Mouse (Mus musculus) frontal cortex, postnatal 14 days (tissue): ENCODE results near the gene Tcp11.

Source experiments
- DNase-seq, 2 experiments: peaks; one replicate each; pipeline ENCODE4 v3.0.0; 2022; ENCODE audit warnings: low spot score in 2 of 2

Tcp11 gene

DNA sequence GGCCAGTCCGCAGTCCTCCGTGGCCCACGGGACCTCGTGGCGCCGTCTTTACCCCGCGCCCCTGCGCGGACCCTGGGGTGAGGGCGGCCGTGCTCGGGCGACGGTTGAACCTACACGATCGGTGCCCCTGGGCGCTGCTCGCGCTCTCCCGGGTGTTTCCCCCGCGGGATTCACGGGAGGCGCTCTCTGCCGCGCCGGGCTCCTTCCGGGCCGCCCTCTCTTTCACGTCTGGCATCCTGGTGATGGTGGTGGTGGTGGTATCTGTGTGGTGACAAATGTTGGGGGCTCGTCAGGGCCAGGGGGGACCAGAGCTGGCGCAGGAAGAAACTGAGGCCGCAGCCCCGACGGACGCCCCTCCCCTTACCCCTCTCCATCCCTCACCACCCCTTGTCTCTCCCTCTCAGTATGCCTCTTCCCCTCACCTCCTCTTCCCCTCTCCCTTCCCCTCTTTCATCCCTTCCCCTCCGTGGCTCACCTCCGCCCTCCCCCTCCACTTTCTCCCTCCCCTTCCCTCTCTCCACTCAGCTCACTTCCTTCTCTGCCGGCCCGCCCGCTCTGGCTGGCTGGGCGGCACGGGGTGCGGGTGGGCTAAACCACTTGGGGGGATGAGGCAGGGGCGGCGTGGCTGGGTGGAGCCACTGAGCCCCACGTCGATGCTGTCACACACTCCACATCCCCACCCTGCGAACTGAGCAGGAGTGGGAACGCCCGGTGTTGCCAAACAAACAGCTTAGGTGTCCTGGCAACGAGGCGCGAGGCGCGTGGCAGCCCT is at the start of gene Tcp11:
Gene Tcp11, minus strand, starts transcription at position 595 of the 772 bp plus-strand sequence.
- DNase-seq = no peak

DNA sequence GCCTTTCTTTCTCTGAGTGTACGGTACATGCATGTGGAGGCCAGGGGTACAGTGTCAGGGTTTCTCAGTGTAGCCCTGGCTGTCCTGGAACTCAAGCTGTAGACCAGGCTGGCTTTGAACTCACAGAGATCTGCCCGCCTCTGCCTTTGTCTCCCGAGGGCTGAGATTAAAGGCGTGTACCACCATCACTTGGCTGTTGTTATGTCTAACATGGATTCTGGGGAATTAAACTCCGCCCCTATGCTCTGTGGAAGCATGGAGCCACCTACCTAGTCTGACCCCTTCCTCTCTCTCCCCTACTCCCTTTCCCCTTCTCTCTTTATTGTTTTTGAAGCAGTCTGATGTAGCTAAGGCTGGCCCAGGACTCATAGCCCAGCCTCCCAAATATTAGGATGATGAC is 49.4 kb upstream of the Tcp11 start:
- no peak for DNase-seq

DNA sequence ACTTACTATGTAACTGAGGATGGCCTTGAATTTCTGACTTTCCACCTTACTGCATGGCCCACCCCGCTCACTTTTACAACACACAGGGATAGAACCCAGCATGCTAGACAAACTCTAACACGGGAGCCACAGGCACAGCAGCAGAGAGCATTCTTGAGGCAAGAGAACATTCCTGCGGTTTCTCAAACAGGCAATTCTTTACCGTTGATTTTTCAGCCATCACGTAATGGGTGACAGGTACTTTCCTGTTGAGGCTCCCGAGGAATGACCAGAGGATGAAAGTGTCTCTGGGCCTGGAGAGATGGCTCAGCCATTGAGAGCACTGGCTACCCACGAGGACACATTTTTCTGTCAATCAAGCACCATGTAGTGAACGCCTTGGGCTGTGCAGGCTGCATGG is 43.9 kb upstream of the Tcp11 start:
- no peak for DNase-seq

DNA sequence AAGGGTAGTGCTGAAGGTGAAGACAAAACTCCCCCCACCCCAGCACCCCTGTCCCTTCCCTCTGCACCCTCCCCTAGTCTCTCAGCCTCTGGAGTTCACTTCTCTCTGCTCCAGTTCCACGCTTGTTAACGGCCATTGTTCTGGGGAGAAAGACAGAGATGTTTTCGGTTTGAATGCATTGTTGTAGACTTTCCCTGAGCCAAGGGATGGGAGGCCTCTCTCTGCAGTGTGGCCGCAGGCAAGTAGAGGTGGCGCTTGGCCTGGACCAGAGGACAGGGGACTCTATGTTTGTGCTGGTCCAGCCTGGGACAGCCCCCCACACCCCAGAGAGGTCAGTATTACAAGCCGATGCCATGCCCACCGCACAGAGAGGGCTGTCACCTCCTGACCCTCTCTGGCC is 43.2 kb upstream of the Tcp11 start:
- DNase-seq = no peak

DNA sequence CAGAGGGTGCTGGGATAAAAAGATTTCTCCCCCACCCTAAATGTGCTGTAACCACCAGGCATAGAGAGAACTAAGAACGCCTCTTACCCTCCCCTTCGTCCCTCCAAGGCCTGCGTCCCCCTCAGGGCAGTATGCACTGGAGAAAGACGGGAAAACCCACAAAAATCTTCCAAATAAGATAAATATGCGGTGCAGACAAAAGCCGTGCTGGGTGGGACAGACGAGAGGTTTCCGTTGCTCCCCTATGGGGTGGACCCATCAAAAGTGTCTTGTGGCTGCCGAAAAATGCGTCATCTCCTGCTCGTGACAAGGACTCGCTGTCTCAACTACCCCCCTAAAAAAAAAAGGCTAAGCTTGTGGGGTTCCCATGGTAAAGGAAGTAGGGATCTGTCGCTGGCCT is 42.5 kb upstream of the Tcp11 start:
- DNase-seq = no peak

DNA sequence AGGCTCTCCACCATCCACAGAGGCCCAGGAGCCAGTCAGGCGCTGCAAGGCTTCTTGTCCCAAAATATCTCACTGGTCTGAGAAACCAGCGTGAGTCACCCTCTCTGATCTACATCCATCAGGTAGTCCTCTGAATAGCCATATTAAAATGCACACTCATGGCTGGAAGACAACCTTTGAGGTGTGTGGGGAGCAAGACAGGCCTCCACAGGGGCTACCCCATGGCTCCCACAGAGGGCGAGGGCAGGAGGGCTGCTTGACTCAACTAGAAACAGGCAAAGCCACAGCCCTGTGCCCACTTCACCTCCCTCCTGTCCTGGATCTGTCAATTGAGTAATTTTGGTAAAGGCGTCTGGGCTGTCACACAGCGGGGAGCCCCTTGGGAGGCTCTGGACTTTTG is 40.0 kb upstream of the Tcp11 start:
- DNase-seq = no peak

DNA sequence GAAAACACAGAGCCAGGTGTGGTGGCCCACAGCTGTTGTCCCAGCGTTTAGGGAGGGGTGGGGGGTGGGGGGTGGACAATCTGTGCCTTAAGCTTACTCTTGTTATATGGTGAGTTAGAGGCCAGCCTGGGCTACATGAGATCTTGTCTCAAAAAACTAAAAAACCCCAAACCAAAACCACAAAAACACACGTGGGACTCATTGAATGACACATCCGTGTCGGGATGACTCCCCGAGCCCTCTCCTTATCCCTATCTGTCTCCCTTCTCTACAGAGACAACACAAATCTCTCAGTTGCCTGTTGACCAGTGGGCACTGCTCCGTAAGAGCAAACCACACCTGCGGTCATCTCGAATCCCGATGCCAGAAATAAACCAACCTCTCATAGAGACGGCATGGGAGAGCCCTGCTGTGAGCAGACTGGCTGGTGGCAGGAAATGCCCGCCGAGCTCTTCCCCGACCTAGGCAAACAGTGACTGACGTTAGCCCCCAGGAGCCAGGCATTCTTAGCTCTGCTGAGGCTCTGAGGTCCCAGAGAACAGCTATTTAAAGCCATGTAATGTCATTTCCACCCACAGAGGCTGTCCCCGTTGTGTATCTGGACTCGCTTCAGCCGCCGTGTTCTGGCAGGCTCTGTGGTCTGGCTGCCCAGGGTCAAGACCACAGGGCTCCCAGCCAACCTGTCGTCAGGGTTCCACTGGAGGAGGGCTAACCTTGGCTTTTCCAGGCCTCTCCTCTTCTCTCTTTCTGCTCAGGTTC is 37.2 kb upstream of the Tcp11 start:
- no peak for DNase-seq

DNA sequence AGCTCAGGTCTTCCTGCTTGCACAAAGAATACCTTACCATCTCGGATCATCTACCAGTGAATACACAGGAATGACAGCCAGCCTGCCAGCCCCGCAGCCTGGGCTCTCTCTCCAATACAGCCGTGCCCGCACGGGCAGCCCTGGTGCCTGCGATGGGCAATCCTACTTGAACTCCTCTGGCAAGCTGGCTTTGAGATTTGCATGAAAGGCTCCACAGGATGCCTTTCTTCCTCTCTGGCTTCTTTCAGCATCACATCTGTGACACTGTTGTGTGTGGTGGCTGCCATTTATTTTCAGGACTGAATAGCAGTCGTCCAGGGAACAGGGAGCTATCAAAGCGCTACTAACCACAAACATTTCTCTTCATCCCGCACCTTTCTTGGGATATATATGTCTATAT is 35.9 kb upstream of the Tcp11 start:
- DNase-seq = no peak

DNA sequence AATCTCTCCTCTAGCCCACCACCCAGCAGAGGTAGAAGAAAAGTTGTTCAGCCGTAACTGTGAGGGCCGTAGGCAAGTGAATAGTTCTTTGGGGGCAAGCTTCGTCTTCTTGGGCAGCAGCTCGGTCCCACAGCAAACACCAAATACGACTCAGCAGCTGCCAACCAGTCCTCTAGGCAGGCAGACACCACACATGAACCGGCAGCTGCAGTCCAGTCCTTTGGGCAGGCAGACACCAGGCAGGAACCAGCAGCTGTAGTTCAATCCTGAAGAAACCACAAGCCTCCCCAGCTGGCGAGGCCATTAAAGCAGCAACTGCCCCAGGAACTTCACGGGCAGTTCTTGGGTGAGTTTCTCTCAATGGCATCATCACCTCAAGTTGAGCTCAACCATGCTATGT is 31.8 kb upstream of the Tcp11 start:
- DNase-seq = no peak

DNA sequence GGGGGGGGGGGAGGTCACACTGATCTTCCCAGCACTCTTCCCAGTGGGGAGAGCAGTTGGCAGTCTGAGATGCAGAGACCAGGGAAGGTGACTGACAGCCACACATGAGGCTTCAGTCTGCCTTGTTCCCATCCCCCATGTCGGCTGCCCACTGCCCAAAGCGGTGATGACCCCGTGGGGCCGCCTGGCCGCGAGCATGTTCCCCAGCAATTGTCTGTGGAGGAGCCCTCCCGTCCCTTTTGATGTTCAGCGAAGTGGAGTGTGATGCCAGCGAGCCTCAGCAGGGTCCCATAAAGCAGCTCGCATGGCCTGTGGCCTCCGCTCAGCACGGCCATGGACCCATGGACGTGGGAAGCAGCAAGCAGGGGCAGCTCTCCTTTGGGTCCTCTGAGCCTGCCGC is 26.8 kb upstream of the Tcp11 start:
- DNase-seq = no peak

DNA sequence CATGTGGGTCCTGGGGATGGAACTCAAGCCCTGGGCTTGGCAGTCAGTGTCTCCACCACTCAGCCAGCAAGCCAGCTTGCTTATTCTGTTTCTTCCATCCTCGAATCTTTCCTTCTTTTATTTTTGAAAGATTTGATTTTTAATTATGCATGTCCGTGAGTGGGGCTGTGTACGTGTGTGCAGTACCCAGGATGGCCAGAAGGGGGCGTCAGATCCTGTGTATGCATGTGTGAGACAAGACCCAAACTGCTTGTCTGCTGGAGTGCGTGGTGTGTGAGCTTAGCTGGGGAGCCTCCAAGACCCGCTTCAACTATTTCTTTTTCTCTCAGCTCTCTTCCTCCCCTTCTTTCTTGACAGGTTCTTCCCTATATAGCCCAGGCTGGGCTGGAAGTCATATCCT is 25.9 kb upstream of the Tcp11 start:
- no peak for DNase-seq

DNA sequence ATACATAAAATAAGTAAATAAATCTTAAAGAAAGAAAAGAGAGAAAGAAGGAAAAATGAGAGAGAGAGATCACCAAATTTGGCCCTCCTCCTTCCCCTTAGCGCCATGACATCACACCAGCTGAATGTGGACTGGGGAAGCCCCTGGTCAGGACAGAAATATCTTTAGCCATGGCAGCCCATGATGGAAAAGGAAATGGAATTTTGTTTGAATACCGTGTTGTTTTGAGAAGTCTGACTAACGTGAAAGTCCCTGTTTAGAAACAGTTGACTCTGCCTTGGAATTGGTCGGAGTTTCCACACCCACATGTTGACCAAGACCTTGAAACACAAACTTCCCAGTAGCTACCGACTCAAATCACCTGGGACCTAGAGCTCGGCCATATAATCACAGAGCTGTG is 24.0 kb upstream of the Tcp11 start:
- DNase-seq = no peak

DNA sequence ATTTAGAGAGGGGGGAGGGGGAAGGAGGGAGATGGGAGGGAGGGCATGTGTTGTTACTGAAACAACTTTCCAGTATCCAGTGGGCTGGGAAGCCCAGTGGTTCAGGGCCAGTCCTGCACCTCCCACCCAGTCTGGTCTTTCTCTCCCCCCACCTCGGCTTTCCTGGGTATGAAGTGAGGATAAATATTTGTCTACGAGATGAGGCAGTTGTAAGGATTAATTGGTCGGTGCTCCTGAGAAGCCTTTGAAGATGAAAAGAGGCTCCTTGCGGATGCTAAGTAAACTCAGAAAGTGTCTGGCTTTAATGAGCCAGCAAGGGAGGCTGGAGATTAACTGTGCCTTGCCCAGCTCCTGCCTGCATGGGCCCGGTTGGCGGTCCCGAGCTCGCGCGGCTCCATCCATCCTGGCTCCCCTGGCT is 21.5 kb upstream of the Tcp11 start:
- no peak for DNase-seq

DNA sequence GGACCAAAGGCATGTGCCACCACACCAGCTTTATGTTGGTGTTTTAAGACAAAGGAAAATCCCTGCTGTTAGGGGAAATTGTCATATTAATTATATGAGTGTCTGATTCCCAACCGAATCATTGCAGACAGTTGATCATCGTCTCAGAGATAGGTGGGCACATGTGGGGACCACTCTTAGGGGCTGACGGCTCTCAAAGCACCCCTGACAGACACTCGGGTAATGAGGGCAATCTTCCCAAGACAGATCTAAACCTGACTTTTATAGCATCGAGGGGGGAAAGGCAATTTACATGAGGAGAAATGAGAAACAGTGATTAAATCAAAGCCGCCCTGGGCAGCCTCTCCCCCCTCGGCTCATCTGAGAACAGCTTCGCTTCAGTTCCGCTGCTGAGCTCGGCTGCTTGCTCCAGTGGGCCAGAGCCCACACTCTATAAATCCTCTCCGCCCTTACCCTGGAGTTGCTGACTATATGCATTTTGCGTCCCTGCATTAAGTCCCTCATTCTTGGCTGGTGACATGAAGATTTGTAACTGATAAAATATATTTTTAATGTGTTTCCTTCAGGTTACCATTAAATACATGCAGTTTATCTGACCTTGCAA is 20.9 kb upstream of the Tcp11 start:
- DNase-seq = no peak

DNA sequence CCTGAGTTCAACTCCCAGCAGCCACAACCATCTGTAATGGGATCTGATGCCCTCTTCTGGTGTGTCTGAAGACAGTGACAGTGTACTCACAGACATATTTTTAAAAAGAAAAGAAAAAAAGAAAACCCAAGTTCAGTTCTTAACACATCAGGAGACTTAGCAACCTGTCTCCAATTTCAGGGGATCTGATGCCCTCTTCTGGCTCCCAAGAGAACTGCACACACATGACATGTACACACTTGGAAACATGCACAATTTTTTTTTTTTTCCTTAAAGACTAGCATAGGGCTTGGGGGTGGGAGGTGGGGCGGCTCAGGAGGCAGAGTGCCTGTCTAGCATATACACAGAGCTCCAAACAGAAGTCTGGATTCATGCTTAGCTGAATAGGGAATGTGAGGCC is 20.2 kb upstream of the Tcp11 start:
- DNase-seq = no peak

DNA sequence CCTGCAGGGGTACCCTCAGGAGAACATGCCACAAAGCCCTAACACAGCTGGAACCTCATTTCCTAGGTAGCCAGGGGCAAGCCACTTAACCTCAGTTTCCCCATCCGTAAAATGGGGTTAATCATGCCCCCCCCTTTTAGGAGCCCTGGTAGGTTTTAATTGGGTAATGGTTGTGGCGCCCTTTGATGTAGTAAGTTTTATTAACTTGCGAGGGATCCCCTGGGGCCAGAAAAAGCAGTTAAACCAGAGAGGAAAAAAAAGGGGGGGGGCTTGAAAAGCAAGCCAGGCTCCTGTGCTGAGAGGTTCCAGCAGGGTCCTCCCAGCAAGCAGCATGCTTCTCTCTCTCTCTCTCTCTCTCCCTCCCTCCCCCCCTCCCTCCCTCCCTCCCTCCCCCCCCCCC is 18.6 kb upstream of the Tcp11 start:
- no peak for DNase-seq

DNA sequence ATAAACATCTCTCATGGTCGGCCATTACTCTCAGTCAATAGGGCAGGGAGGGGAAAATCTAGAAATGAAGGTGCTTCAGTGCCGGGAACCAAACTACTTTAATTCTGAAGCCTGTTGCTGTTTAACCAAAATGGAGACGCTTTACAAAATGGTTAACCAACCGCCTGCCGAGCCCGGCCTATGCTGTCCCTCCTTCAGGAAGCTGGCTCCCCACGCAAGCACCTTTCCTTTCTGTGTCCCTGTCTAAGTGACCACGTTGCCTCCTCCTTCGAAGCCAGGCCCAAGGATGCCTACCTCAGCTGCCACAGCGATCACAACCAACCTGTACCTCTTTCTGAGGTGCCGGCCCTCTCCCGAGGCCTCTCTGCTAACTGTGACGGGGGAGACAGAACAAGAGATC is 16.9 kb upstream of the Tcp11 start:
- no peak for DNase-seq

DNA sequence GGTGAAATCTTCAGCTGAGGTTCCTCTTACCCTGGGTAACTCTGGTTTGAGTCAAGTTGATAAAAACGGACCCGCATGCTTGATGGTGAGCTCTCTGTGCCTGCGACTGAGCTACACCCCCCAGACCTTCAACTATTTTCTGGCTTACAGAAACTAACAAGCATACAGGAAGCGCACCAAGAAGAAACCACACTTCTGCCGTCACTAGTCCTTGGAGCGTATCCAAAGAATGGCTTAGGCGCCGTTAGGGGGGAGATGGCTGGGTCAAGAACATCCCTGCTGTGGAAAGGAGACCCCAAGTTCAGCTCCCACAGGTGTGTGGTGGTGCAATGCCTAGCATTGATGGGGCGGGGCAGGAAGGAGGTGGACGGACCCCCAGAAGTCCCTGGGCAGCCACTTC is 16.0 kb upstream of the Tcp11 start:
- no peak for DNase-seq

DNA sequence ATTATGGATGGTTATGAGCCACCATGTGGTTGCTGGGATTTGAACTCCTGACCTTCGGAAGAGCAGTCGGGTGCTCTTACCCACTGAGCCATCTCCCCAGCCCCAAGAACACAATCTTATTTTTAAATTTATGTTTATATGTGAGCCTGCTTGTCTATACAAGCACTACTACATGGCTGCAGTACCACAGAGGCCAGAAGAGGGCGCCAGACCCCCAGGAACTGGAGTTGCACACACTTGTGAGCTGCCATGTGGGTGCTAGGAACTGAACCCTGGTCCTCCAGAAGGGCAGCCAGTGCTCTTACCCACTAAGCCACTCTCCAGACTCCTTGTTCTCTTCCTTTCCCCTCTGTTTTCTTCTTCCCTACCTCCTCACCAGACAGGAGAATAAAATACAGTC is 13.4 kb upstream of the Tcp11 start:
- no peak for DNase-seq

DNA sequence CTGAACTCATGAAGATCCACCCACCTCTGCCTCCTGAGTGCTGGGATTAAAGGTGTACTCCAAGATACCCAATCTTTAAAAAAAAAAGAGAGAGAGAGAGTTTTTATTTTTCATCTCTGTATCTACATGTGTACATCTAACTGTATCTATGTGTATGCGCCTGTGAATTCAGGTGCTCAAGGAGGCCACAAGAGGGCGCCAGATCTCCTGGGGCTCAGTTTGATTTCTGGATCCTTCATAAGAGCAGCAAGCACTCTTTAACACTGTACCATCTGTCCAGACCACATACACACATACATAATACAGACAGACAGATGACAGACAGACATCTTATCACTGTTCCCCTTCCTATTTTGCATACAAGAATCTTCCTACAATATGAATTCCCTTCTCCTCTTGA is 11.9 kb upstream of the Tcp11 start:
- DNase-seq = no peak

DNA sequence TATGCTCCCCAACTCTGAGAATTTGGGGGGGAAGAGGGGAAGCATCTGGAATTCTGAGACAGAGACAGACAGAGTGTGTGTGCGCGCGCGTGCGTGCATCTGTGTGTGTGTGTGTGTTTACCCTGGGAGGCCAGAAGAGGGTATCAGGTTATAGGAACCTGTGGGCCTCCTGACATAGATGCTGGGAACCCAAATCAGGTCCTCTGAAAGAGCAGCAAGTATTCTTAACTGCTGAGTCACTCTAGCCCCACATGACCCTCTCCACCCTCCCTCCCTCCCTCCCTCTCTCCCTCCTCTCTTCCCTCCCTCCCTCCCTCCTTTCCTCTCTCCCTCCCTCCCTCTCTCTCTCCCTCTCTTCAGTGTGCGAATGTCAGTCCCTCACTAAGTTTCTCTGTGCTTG is 8.3 kb upstream of the Tcp11 start:
- DNase-seq = no peak

DNA sequence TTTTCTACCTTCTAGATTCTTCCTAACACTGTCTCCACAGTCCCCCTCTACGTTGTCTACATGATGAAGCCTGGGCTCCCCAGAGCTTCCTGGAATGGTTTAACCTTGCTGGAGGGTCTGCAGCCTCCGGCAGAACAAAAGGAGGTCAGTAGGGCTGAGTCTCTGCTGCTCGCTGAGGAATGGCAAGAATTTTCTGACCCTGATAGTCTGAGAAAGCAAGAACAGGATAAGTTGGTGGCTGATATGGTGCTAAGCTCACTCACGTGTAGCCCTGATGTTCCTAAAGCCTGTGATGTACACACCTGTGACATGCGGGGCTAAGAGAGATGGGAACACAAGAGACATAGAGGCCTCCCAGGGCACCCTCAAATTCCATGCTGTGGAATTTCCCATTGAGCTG is 7.0 kb upstream of the Tcp11 start:
- DNase-seq = no peak

DNA sequence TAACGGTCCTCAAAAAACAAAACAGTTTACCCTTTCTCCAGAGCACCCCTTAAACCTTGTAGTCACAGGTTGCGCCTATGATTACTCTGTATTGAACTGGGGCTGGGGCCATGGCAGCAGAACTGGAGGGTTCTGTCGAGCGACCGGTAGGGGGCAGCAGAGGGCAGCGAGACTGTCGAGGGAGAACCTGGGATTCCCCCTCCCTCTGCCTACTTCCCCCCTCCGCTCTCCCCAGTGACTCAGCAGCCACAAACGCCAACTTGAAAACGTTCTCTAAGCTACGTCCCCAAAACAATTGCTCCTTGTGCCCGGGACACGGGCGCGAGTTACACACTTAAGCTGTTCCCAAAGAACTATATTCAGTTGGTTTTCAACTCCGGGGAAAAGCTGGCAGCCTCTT is 4.5 kb upstream of the Tcp11 start:
- DNase-seq = peak; percentile 68 to 87
